Mouse (Mus musculus): ENCODE results near the gene Adra1b.
A peak's percentile ranks its signal among the peaks of the same experiment; 100 is the strongest.

Adra1b gene

GRCm38 (mm10) chr11:43817368-43817923 lies 83.6 kb downstream of the Adra1b start:
- DNase-seq: no peak

DNA sequence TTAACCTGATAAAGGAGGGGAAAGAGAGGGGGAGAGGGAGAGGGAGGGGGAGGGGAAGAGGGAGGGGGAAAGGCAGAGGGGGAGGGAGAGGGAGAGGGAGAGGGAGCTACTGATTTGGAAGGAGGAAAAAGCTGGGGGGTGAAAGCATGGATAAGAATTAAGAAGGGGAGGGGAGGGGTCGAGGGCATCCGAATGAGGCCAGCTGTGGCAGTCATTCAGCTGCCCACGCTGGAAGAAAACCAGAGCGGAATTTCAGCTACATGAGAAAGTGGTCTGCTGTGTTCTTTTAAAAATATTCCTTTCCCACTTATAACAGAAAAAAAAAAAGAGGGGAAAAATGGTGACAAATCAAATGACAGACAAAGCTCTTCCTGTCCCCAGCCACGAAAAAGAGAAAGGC lies 88.5 kb downstream of the Adra1b start:
- no peak for DNase-seq

- no peak for DNase-seq
These were observed 93.3 kb downstream of the Adra1b start for GRCm38 (mm10) chr11:43807732-43808131.

GRCm38 (mm10) chr11:43795992-43796391 lies 105.0 kb downstream of the Adra1b start:
- DNase-seq: no peak

GRCm38 (mm10) chr11:43790446-43790845 lies 110.6 kb downstream of the Adra1b start:
- DNase-seq: no peak

- DNase-seq: peak; percentile 51
These were observed 117.2 kb downstream of the Adra1b start for GRCm38 (mm10) chr11:43783772-43784171.

- no peak for DNase-seq
These were observed 117.9 kb downstream of the Adra1b start for GRCm38 (mm10) chr11:43783106-43783505.

GRCm38 (mm10) chr11:43779551-43779950 lies 121.5 kb downstream of the Adra1b start:
- no peak for DNase-seq

- no peak for DNase-seq
These were observed 124.7 kb downstream of the Adra1b start for GRCm38 (mm10) chr11:43776324-43776694.

GRCm38 (mm10) chr11:43775469-43776323 lies 125.3 kb downstream of the Adra1b start:
- DNase-seq: no peak

DNA sequence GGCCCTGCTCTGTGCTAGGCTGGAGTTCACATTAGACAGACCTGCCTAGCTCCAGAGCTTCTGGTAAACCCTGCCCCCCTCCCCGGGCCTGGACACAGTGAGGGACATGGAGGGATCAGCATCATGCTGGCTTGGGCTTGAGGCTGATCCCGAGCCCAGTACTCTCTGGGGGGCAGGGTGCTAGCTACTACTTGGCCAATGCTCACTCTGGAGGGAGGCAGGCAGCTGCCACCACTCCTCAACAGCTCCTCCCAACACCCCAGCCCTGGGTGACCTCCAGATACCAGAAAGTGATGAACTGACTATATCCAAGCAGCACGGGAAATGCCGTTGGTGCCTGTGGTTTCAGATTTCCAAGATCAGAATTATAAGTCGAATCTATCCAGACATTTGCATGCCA lies 127.3 kb downstream of the Adra1b start:
- no peak for DNase-seq

- DNase-seq: no peak
These were observed 130.9 kb downstream of the Adra1b start for GRCm38 (mm10) chr11:43770110-43770509.

DNA sequence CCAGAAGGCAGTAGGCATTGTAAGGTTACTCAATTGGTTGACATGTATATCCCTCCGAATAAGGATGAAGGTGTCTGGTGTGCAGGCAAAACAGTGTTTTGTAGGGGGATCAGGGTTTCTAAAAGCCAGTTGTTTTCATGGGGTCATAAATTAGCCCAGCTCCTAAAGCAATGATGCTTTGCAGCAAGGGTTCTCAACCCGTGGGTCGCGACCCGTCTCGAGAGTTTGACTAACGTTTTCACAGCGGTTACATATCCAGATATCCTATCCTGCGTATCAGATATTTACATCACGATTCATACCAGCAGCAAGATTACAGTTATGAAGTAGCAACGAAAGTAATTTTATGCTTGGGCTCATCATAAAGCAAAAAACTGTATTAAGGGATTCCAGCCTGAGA lies 133.3 kb downstream of the Adra1b start:
- DNase-seq: no peak

DNA sequence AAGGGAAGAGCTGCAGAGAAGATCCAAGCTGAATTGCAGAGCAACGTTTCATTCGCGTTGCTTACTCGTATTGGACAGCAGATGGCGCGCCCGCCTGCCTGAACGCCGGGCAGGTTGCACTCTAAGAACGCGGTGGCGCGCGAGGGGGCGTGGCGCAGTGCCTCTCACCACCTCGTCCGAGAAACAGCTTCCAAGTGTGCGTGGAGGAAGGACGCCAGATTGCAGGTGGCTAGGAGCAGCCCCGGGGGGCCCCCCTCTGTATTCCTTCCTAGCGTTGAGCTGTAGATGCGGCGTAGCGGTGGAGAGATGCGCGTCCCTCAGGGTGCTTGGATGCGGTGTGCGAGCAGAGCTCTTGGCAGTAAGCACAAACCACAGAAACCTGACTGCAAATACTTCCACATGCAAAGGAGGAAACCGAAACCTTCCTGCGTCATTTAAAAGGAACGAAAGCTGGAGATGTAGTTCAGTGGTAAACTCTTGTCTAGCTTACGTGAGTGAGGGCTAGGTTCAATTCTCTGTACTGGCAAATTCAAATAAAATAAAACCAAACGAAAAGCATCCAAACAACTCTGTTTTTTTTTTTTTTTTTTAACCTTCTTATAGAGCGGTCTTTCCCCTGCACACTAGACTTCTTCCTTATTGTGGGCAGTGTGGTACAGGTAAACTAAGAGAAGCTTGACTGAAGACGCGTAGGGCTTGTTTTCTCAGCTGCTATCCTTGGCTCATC lies 133.9 kb downstream of the Adra1b start:
- DNase-seq: peak; percentile 63

DNA sequence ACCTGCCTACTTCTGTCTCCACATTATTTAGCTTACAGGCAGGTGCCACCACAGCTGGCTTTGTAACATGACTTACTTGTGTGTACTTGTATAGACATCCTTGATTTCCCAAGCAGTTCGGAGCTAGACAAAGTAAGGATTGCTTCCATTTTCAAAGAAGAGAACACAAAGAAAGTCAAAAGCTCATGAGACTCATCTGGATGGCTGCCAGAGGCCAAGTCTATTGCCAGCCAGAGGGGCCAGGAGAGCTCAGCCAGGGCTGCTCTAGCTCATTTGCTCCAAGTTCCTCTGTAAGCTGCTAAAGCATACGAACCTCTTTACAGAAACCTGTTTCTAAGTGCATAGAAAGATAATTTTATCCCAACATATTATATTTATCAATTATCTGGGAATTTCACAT lies 142.6 kb downstream of the Adra1b start:
- DNase-seq: no peak

DNA sequence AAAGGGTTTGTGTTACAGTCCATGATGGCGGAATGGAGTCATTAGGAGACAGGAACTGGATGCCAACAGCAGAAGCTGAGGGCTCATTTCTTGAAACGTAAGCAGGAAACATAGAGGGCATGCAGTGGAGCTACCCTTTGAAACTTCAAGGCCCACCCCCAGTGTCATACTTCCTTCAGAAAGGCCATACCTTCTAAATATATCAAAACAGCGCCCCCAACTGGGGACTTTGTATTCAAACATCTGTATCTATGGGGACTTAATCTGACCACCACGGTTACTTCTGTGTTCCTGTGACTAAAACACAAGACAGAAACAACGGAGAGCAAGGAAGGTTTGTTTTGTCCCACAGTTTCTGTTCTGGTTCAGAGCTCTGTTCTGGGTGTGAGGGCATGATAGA lies 145.6 kb downstream of the Adra1b start:
- no peak for DNase-seq

DNA sequence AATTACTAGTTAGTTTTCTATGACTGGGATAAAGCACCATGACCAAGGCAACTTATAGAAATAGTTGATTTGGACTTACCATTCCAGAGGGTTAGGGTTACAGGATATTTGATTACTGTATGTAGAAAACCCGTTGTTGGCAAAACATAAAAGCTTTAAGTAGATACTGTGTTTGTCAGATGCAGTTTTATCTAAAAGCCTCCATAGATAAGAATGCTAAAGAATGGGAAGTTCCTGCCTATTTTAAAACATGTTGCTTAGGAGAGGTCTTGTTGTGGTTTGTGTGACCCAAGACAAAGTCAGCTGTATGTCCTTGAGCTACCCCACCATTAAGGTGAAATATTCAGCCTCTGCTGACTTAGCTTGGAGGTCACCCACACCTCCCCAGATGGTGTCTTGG lies 146.4 kb downstream of the Adra1b start:
- no peak for DNase-seq

DNA sequence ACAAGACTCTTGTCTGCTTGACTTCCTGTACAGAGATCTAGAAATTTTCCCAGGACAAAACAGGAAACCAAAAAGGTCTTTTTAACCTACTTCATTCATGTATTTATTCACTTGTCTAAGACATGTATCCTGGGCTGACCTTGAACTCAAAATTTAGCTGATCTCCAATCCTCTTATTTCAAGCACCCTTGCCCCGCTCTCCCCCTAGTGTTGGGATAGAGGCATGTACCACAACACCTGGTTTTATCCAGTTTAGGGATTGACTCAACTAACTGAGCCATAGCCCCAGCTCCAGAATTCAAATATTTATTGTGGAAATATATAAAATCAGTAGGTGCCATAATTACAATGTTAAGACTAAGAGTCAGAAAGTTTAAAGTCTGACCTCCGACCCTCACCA lies 149.5 kb downstream of the Adra1b start:
- DNase-seq: no peak

- DNase-seq: peak; percentile 97
These were observed 153.5 kb downstream of the Adra1b start, which contains the start of gene Ttc1 for GRCm38 (mm10) chr11:43747233-43748226. TSS of gene Ttc1 (minus strand) at chr11:43748008.

DNA sequence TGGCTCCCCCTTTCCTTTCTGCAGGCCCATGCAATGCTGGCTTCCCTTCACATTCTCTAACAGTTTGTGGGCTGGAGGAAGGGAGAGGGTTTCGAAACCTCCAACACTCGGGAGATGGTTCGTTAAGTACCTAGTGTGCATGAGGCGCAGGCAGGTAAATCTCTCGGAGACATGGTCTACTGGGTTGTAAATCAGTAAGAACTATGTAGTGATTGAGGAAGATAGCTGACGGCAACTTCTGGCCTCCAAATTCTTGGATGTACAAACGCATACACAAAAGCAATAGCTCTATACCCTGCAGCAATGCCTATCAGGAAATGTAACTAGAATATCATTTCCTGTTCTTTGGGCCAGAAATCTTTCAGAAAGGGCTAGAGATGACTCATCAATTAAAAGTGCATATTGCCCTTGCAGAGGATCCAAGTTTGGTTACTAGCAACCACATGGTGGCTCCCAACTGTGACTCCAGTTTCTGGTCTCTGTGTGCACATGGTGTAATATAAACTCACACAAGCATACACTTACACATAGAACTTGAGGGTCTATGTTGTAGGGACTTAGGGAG lies 172.2 kb downstream of the Adra1b start:
- DNase-seq: no peak

DNA sequence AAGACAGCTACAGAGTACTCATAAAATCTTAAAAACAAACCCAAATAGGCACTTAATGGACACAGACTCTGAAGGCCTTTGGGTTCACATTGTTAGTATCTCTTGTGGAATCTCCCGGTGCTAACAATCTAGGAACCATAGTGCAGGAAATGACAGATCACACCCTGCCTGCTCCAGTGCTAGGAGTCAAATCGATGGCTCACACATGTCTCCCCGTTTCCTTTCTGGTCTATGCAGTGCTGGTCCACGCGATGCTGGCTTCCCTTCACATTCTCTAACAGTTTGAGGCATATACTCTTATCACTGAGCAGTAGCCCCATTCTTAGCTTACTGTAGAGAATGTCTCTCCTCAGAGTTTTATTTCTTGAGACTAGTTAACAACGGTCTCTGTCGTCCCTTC lies 173.2 kb downstream of the Adra1b start:
- DNase-seq: no peak
